ENCODE assay signal across 25 mouse cellular contexts in genomic region chr10:123353667-123354066, GRCm38 (mm10).
"Had no signal": no experiment of that assay in that cellular context is flagged by ENCODE, and none has a peak within 500 bp of the region (broad histone marks: within the 10 kb centered on the region; RNA-seq: fewer than 3 reads in every experiment).

No protein-coding gene starts in this region.

- ATAC-seq: forebrain, embryonic 16.5 days; hindbrain, embryonic 16.5 days; inflammation-experienced regulatory T-cells, adult 6 months; intestine, embryonic 16.5 days; liver, postnatal 0 days had no signal

- DNase-seq: gastrocnemius, adult 2 months; gastrocnemius, postnatal 10 days; gastrocnemius, postnatal 25 days; heart, postnatal 10 days; heart, postnatal 4 days; kidney, adult 18-20 months; kidney, postnatal 10 days; layer of hippocampus, adult 9-11 months; liver; liver, embryonic 13.5 days; liver, postnatal 0 days had no signal

- H3K36me3 ChIP-seq: heart, embryonic 10.5 days; heart, embryonic 12.5 days; hindbrain, embryonic 10.5 days; hindbrain, embryonic 12.5 days; limb, embryonic 10.5 days; limb, embryonic 12.5 days; liver, embryonic 13.5 days; liver, embryonic 15.5 days had no signal

- H3K9me3 ChIP-seq: heart, embryonic 10.5 days; heart, embryonic 12.5 days; hindbrain, embryonic 10.5 days; hindbrain, embryonic 12.5 days; limb, embryonic 10.5 days; limb, embryonic 12.5 days; liver, embryonic 15.5 days had no signal

- H3K4me3 ChIP-seq: gastrocnemius, adult 2 months; heart, embryonic 10.5 days; heart, embryonic 12.5 days; hindbrain, embryonic 10.5 days; hindbrain, embryonic 12.5 days; left cerebral cortex, adult 2 months; limb, embryonic 10.5 days; limb, embryonic 12.5 days; liver, embryonic 13.5 days; liver, embryonic 15.5 days had no signal

- H3K9ac ChIP-seq: heart, embryonic 12.5 days; hindbrain, embryonic 12.5 days; hindbrain, embryonic 14.5 days; limb, embryonic 12.5 days; liver, embryonic 13.5 days; liver, embryonic 15.5 days; liver, postnatal 0 days had no signal

- H3K4me2 ChIP-seq: heart, embryonic 12.5 days; hindbrain, embryonic 12.5 days; hindbrain, embryonic 14.5 days; limb, embryonic 12.5 days; liver, embryonic 11.5 days; liver, embryonic 13.5 days; liver, embryonic 15.5 days had no signal

- H3K4me1 ChIP-seq: heart, embryonic 10.5 days; heart, embryonic 12.5 days; hindbrain, embryonic 10.5 days; hindbrain, embryonic 12.5 days; limb, embryonic 10.5 days; limb, embryonic 12.5 days; liver, embryonic 13.5 days; liver, embryonic 15.5 days had no signal

- H3K27me3 ChIP-seq: heart, embryonic 12.5 days; hindbrain, embryonic 12.5 days; limb, embryonic 12.5 days; liver, embryonic 13.5 days; liver, embryonic 15.5 days had no signal

- H3K27ac ChIP-seq: gastrocnemius, adult 2 months; heart, embryonic 10.5 days; hindbrain, embryonic 10.5 days; hindbrain, embryonic 12.5 days; hindbrain, embryonic 14.5 days; left cerebral cortex, adult 2 months; limb, embryonic 10.5 days; limb, embryonic 12.5 days; liver, embryonic 13.5 days; liver, embryonic 15.5 days had no signal
